Mouse (Mus musculus) CH12.LX (cell line): ENCODE measurements around the gene Mfsd4b5.

Experiments
- CTCF ChIP-seq, 2 experiments: IDR thresholded peaks in 1 of 2; conservative IDR thresholded peaks in 1 of 2; 2 replicates each; pipeline ENCODE4 v1.5.1; 2011 to 2012; ENCODE audit warnings: low read depth in 2 of 2, low read length in 2 of 2, improper control_type of control experiment in 1 of 2, inconsistent platforms in 1 of 2, mild to moderate bottlenecking in 1 of 2, moderate library complexity in 1 of 2
- E2F4 ChIP-seq: IDR thresholded peaks from 2 replicates; pipeline ENCODE4 v1.6.1; 2011; ENCODE audit warnings: low read depth, low read length, improper control_type of control experiment; ENCODE audit not compliant: insufficient replicate concordance
- EP300 ChIP-seq: IDR thresholded peaks from 2 replicates; pipeline ENCODE4 v1.6.1; 2011; ENCODE audit warnings: low read length, improper control_type of control experiment
- POLR2AphosphoS2 ChIP-seq: IDR thresholded peaks from 2 replicates; pipeline ENCODE4 v1.6.1; 2011; ENCODE audit warnings: low read depth, low read length, improper control_type of control experiment
- SMC3 ChIP-seq: IDR thresholded peaks from 2 replicates; pipeline ENCODE4 v1.6.1; 2011; ENCODE audit warnings: low read depth, low read length, improper control_type of control experiment

GRCm38 (mm10) chr10:39936553-39936952 lies 49.9 kb downstream of the Mfsd4b5 start:
- TF ChIP-seq SMC3 (no peak), CTCF (conservative IDR thresholded peaks at IDR 0.05 in 1 of 2, IDR thresholded peaks at IDR 0.05 in 1 of 2; ENCODE audit: low read depth in 2 of 2, low read length in 2 of 2) (no peak), E2F4 (no peak), POLR2AphosphoS2 (no peak), EP300 (no peak)
